Mouse (Mus musculus): ENCODE data around the gene Rhbdd3.

Gene Rhbdd3

DNA sequence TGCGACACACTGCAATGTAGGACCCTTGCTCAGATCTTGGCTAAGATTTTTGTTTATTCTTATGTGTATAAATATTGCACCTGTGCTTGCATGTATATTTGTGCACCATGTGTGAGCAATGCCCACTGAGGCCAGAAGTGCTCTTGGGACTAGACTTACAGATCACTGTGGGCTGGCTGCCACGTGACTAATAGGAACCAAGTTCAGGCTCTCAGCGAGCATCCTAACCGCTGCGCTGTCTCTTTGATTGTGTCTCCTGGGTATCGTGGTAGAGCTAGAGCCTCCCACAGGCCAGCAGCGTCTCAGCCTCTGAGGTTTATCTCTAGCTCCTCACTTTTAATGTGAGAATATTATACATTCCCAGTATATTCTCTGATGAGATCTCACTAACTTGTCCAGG lies 14.9 kb downstream of the Rhbdd3 start:
- in situ Hi-C loops (cut with MboI, MseI): loop anchor here in 1 of 2 experiments (10.0 kb wide), 1 partner anchor 171 kb away; no protein-coding TSS in a partner anchor

DNA sequence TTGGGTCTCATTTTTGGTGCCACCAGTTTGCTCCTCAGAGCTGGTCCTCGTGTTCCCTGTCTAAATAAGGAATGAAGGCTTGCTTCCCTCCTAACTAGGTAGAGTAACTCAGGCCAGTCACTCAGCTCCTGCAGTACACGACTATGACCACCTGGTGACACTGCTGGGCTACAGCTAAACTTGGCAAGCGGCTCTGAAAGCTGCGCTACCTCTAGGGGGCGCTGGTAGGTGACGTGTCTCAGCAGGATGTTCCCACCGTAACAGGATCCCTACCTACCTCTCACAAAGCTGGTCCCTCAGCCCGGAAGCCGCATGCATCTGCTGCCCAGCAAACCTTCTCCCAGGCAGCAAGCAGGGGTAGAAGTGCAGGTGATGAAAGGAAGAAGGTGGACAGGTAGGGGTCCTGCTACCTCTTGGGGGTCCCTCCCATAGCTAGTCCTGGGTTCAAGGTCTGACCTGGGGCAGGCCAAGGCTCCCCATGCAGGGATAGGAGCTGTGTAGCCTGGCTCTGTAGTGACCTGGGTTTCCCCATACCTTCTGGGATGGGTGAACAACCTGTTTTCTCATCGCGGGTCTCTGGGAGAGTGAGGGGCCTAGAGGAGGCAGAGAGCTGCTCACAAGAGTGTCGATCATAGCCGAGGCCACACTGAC lies 16.3 kb downstream of the Rhbdd3 start:
- in situ Hi-C loops (cut with MboI, MseI): loop anchor here (5.0 to 10.0 kb wide), 3 partner anchors 37 to 352 kb away; partner anchors contain the start of gene Emid1 (in 2 of the 2)

DNA sequence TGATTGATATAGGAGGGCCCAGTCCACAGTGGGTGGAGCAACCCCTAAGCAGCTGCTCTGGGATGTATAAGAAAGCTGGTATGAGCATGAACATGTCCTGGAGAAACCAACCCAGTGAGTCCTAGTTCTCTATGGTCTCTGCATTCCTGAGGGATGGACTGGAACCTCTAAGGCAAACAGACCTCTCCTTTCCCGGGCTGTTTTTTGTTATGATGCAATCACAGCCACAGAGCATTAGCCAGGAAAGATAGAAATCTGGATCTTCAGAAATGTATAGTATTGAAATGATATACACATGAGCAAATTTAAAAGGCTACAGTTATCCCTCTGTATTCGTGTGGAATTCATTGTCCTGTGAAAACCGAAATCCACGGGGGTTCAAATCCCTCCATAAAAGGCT lies 27.0 kb downstream of the Rhbdd3 start:
- in situ Hi-C loops (cut with MboI, MseI): no loop called here

DNA sequence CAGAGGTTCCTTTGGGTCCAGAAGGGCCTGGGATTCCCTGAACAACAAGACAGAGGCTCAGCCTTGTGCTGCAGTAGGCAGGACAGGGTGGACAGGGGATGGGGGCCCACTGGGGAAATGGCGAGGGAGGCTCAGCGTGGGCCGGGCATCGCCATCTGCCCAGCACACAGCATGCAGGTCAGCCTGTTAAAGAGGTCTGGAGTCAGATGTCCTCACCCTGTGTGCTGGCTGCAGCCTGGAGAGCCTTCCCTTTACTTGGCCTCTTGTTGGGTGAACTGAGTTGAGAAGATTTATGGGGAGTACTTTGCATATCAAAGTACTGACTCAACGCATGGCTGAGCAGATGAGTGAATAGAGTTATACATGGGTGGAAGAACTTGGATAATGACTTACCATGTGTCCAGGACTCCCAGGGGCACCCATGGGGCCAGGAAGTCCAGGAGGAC lies 30.3 kb downstream of the Rhbdd3 start:
- in situ Hi-C loops (cut with MboI, MseI): no loop called here

DNA sequence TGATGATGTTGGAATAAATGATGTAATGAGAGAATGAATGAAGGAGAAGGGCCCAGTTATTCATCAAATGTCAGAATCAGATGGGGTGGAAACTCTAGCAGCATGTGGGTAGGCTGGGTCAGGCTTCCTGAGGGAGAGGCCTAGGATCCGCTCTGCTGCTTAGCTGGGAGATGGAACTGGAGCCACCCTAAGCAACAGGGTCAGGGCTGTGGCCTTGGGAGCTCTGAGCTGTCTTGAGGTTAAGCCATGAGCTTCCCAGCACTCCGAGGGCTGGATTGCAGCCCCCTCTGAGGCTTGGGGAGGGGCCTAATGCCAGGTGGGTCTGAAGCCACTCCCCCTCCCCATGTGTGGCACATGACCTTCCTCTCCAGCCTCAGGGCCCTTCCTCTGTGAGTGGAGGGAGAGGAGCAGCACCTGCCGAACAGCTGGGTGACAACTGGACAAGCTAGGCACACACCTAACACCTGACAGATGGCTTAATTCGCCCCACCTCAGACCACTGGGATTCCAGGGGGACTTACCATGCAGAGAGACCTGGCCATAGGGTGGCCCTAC lies 31.5 kb downstream of the Rhbdd3 start:
- in situ Hi-C loops (cut with MboI, MseI): no loop called here

DNA sequence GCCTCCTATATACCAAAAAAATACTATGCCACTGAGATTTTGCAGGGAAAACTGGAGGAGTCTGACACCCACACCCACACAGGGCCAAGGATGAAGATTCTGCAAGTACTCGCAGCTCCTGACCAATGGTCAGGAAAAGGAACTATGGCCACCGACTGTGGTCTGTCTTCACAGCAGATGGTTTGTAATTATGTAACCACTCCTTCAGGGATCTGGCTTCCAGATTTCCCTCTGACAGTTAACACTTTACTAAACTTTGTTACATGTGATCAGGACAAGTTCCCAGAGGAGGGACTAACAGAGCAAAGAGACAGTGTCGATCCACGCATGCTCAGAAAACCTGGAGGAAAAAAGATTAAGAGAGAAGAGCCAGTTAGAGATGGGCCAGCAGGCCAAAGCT lies 34.0 kb downstream of the Rhbdd3 start:
- in situ Hi-C loops (cut with MboI, MseI): no loop called here

DNA sequence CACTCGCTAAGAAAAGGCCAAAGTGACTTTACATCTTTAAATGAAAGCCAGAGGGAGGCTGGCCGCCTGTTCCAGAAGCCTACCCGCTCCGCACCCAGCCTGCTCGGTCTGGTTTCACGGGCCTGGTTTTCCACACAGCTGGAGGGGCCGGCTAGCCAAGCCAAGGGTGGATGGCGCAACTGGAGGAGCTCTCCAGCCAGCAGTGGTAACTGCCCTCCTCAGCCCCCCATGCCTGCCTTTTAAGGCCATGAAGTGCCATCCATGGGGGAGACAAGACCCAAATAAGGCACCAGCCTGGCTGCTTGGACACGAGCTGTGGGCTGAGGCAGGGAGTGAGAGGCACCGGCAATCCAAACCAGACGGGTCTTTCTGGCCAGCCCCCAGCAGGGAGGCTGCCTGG lies 37.2 kb downstream of the Rhbdd3 start:
- in situ Hi-C loops (cut with MboI, MseI): no loop called here

DNA sequence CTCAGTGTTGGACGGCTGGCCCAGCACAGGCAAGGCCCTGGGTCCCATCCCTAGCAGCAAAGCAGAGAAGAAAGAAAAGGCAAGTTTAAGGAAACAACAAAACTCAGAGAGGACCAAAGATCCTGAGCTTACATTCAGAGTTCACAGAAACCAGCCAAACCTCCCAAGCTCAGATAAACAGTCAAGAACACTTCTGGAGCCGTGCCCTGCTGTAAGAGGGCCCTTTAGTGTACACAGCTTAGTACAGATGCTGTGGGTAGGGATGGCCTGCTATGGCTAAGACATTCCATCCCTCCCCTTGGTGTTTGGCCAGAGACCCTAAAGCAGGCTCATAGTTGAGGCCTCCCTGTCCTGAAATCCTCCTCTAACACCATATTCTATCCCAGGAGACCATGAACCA lies 39.9 kb downstream of the Rhbdd3 start:
- in situ Hi-C loops (cut with MboI, MseI): no loop called here

DNA sequence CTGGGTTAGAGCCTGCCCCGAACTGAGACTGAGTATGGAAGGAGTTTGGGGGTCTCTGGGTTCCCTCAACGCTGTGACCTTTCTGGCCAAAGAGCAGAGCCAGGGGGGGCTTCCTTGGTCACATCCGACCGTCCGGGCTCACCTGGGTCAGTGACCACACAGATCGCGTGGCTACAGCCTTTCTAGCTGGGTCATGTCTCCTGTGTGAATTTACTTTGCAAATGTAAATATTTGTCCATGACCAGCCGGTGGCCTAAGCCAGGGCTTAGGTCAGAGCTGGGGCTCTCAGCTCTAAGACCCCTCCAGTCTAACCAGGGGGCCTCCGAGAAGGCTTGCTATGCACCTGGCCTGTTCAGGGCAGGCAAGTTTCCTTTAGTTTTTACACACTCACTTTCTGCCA lies 40.6 kb downstream of the Rhbdd3 start:
- in situ Hi-C loops (cut with MboI, MseI): no loop called here

DNA sequence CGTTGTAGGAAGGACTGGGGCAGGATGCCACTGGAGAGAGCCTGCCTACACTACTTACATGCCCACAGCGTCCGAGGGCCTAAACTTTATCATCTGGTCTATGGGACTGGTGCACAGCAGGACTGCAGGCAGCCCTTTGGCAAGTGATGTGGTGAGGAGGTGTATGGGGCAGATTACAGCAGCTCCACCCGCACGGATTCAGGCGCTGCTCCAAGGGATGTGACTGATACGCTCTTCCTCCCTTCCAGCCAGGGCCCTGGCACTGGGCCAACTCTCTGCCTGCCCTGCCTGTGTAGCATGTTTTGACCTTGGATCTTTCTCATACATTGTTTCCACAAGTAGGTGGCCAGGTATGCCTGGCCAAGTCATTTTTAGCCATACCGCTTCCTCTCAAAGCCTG lies 41.9 kb downstream of the Rhbdd3 start:
- in situ Hi-C loops (cut with MboI, MseI): no loop called here

DNA sequence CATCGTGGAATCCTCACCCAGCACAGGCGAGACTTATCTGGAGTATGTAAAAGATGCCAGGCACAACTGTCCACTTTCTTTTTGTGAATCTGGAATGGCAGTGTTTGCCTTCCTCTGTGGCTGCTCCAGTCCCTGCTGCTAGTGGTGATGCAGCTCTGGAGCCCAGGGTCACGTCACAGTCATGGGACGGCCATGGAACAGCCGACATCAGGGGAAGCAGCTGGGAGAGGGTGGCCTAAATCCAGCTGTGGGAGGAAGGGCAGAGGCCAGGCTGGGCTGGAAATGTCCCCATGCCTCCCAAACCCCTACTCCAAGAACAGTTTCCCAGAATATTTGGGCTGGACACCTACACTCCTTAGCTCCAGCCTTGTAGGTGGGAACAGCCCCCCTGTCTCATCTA lies 42.5 kb downstream of the Rhbdd3 start:
- in situ Hi-C loops (cut with MboI, MseI): no loop called here

DNA sequence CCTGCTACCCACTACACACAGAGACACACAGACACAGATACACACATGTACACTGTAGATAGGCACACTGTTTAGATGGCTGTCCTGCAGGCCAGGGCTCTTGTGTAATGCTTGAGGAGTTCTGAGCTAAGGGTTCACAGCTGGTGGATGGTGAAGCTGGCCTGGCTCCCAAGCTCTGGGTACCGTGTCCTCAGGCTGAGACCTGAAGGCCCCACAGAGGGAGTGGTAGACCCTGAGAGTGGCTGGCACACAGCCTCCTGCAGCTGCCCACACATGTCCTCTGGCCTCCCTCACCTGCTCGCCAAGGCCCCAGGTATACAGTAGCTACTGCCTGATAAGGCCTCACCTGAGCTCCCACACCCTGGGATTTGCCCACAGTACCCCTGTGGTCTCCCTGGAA lies 43.2 kb downstream of the Rhbdd3 start:
- in situ Hi-C loops (cut with MboI, MseI): no loop called here

DNA sequence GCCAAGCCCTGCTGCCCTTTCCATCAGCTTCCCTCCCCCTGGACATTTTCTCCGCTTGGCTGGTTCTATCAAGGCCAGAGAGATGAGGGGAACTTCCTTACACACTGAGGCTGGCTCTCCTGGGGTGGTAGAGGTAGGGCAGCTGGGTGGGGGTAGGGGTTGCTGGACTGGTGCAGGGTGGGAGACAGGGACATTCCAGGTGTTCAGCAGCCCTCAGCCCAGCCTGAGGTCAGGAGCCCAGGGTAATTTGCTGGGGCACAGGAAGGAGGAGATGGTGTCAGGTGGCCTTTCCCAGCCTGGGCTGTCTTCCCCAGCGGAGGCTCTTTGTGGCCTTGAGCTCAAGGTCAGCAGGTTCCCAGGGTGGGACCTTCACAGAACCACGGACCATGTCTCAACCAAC lies 46.9 kb downstream of the Rhbdd3 start:
- in situ Hi-C loops (cut with MboI, MseI): loop anchor here in 1 of 2 experiments (5.0 kb wide), 1 partner anchor 62 kb away; no protein-coding TSS in a partner anchor

DNA sequence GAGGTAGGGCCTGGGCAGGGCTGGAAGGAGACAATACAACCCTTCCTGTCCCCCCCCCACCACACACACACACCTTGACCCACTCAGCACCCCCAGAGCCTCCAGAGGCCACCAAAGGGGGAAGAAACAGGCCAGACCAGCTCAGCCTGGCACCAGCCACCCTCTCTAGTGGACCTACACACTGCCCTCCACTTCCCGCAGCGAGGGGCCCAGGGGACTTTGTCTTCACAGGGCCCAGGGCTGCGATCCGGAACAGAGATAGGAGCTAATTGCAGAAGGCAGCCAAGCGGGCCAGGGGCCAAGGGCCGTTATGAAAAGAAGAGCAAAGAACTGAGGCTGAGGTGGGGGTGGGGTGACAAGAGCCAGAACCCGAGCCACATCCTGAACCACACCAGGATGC lies 50.5 kb downstream of the Rhbdd3 start:
- in situ Hi-C loops (cut with MboI, MseI): loop anchor here in 1 of 2 experiments (5.0 kb wide), 1 partner anchor 58 kb away; no protein-coding TSS in a partner anchor

DNA sequence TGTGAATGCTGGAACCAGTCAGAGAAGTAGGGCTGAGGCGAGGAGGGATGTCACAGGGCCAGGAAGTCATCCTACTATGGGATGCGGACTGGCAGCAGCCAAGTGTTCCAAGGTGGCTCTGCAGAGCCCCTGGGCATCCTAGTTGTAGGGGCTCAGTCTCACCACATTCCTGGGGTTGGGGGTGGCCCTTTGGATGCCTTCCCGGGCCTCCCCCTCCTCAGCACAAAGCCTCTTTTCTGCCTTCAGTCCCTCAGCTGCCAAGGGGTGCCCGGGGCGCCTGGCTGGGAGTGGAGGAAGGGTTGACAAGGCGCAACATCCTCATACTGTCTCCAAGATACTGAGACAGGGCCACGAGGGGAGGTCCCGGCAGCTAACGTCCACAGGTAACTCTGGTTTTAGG lies 51.2 kb downstream of the Rhbdd3 start:
- in situ Hi-C loops (cut with MboI, MseI): loop anchor here (5.0 kb wide), 2 partner anchors 33 to 57 kb away; no protein-coding TSS in a partner anchor

DNA sequence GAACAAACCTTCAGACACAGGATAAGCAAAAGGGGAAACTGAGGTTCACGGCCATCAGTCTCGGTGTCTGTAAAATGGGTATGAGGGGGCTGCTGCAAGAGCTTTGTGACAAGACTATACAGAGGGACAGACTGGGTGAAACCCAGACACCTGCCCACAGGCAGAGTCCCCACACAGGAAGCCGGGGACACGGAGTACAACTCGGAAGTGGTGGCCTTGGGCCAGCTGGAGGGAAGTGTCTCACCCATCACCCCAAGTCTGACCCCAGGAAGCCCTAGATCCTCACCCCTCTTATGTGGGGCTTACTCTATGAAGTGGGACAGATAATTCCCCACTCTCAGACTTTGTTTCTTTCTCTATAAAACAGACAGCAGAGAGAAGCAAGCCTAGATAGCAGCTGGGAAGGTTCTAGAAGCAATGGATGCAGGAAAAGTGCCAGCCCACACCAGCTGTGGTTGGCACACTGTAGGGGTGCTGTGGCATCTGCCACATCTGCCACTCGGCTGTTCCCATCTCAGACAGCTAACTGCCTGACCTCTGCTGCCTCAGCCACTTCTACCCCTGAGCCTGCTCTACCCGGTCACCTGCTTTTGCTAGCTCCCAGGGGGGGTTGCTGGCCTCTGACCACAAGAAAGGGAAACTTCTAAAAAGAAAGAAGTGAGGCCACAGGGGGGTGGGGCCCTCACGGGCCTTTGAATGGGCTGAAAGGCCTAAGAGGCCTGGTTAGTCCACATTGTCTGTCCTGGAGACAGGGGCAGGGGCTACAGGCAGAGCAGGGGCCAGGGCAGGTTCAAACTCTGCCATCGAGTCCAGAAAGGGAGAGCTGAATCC lies 51.9 kb downstream of the Rhbdd3 start:
- in situ Hi-C loops (cut with MboI, MseI): loop anchor here (5.0 kb wide), 1 partner anchor 33 kb away; no protein-coding TSS in a partner anchor

DNA sequence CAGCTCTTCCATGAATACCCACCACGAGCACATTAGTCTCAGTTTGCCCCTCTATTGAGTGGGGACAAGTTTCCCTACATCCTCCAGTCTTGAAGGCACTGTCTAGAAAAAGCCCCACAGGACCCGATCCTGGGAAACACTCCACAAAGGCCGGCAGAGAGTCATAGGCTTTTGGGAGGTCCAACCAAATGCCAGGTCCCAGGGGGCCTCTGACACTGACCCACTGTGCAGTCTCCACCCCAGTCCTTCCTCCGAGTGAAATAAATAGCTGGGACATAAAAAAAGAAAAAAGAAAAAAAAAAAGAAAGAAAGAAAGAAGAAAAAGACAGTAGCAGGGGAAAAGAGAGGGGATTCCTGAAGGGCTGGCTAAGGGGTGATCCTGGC lies 52.5 kb downstream of the Rhbdd3 start:
- in situ Hi-C loops (cut with MboI, MseI): loop anchor here (5.0 kb wide), 1 partner anchor 34 kb away; no protein-coding TSS in a partner anchor

DNA sequence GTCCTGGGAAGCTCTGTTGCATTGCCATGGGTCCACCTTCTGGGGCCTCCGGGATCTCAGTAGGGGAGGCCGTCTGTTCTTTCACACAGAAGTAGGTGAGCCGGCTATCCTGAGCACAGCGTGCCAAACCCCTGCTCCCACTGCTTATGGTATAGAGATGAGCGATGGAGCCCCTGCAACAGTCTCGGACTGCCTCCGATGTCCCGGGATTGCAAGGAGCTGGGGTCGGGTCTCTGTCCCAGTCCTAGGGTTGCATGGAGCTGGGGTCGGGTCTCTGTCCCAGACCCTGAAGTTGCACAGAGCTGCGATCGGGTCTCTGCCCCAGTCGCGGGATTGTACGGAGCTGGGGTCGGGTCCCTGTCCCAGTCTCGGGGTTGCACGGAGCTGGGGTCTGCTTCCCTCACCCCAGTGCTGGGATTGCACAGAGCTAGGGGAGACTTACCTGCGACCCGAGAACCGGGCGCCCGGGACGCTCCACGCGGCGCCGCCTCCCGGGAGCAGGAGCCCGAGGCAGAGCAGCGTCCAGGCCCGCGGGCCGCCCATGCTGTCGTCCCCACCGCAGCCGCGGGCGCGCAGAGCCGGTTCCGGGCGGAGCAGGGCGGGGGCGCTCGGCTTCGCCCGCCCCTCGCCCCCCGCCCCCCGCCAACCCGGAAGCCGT lies 53.1 kb downstream of the Rhbdd3 start, which contains the start of gene Emid1:
Gene Emid1 (minus strand): TSS at position 578 of the 658 bp plus-strand sequence.
- in situ Hi-C loops (cut with MboI, MseI): loop anchor here (5.0 kb wide), 1 partner anchor 35 kb away; no protein-coding TSS in a partner anchor

DNA sequence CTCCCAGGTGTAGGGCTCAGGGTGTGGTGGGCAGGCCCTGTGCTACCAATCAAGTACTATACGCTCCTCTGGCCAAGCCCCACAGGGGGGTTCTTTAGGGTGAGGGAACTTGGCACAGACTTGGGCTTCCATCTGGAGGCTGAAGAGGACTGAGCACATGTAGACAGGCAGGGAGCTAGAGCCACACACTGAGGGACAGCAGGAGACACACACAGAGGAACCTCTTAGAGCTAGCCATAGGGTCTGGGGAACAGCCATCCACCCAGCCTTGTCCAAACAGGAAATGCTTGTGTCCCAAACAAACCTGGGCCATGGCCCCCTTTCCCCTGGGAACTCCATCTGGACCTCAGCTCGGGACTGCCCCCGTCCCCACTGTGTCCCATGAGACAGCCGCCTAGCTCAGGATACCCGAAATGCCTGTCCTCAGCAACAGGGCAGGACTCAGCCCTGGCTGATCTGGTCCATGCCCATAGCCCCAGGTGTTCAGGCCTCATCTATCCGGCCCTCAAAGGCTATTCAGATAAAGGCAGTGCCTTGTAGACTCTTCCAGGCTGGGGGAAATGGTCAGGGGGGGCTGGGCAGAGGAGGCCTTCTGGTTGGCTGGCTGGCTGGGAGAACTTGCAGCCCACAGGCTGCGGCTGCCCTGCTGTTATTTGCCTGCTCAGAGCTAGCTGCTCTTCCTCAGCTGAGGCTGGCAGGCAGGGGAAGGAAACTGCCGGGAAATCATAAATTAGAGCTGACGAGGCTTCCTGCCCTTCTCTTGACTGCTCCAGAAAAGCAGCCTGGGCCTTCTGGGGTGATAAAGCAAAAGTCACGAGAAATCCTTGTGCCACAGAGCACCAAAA lies 56.5 kb downstream of the Rhbdd3 start:
- in situ Hi-C loops (cut with MboI, MseI): loop anchor here (5.0 kb wide), 1 partner anchor 38 kb away; no protein-coding TSS in a partner anchor

Data from T-helper 17 cell (primary cell).